Mouse (Mus musculus) neutrophil, adult 83 days (primary cell): ENCODE measurements around the gene Pla2g4b. TPM values are rescaled to one million over a fixed set of nuclear protein-coding genes. Genes with fewer than 3 reads are reported as not detected.

Experiments used
- total RNA-seq, 2 experiments: library from RNA; stranded (reverse); gene quantifications; one replicate each; pipeline ENCODE4 v1.2.4; 2023

The Pla2g4b gene
- total RNA-seq, result 1 to 10 TPM in 1 of 2 experiments, under 1 TPM in 1; 0.48 to 1.9 TPM

DNA sequence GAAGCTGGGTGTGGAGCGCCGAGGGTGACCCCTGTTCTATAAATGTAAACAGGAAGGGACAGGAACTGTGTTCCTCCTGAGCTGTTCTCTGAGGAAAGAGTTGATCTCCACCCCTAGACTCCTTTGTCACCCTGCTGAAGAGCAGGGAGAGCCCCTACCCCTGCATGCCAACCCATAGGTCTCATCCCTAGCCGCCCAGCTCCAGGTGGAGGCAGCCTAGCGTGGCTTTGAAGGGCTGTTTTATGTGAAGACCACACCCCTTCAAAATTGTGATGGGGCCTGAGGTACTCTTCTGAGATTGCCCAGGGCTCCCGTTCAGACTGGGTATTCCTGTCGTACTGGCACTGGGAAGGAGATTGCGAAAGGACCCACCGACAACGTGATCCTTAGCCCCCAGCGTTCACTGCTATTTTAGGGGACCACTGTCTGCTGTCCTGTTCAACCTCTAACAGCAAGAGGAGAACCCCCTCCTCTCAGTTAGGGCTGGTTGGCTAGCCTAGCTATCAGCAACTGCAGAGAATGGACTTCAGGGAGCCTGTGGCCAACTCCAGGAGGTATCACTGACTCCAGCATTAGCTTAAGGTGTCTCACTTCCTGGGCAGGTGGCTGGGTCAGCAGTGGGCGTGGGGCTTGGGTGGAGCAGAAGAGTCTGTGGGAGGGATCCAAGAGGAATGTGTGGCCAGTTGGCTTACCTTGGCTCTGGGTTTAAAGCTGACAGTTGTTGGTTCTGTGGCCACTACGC lies at the start of gene Pla2g4b:
Gene Pla2g4b, plus strand, starts transcription at position 692 of the 742 bp plus-strand sequence.

DNA sequence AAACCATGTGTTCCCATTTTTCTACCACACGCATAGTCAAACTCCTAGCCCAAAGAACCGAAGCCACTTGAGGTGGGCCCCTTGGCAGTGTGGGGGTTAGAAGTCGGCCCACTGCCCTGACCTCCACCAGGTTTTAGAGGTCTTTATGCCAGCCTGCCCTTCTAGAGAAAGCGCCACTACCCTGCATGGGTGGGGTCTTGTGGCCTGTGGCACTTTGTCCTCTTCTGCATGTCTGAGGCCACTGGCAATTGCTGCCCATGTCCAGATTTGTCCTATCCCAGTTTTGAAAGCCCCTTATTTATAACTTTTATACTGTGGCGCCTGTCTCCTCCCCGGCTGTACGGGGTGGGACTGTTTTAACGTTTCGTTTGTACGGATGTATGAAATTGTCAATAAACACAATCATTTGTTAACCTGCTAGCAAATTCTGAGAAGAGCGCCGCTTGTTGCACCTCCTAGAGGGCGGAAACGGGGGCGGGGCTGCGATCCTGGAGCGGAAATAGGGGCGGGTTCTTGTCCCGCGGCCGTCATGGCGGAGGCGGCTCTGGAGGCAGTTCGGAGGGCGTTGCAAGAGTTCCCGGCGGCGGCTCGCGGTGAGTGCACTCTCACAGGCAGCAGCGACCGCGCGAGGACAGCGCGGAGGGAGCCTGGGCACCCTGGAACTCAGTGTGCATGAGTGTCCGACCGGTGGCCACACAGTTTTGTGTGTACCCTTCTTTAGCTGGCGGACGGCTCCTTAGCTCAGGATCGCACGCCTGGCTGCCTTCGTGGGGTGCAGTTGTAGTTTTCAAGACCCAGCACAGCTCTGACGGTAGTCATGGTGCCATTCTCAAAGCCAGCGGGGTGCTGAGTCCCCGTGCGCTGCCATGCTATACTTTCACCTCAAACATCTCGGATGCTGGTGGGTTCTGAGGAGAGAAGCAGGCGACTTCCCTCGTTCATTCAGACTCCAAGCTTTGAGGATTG lies 6.0 kb upstream of the Pla2g4b start, which contains the start of the genes Jmjd7 and Gm28042:
Gene Jmjd7, plus strand, starts transcription at position 500 of the 966 bp plus-strand sequence.
Gene Gm28042, plus strand, starts transcription at position 510 of the 966 bp plus-strand sequence.

Other genes starting within 250 kb of the Pla2g4b start
- gene Rpap1, start 245.9 kb upstream of the Pla2g4b start, total RNA-seq, result 10 to 100 TPM in 1 of 2 experiments, 1 to 10 TPM in 1; 8.4 to 12.4 TPM
- under 1 TPM; 0.15 to 0.22 TPM for gene Tyro3, start 235.7 kb upstream of the Pla2g4b start, total RNA-seq
- gene Mga, start 136.2 kb upstream of the Pla2g4b start, total RNA-seq, result 10 to 100 TPM; 31.3 to 40.0 TPM
- 1 to 10 TPM; 6.4 to 7.3 TPM for gene Mapkbp1, start 60.7 kb upstream of the Pla2g4b start, total RNA-seq
- gene Jmjd7, start 5.9 kb upstream of the Pla2g4b start, total RNA-seq, result 1 to 10 TPM; 4.8 to 6.8 TPM
- 1 to 10 TPM; 1.1 to 1.6 TPM for gene Gm28042, start 5.9 kb upstream of the Pla2g4b start, total RNA-seq
- gene Ehd4, start 121.2 kb downstream of the Pla2g4b start, total RNA-seq, result 10 to 100 TPM; 56.7 to 59.3 TPM
- gene Pla2g4e, start 211.9 kb downstream of the Pla2g4b start, total RNA-seq, result not detected